Mouse (Mus musculus) lung, postnatal 14 days (tissue): ENCODE data around the gene Scd2.
"Not testable (repeated sequence)": the region's sequence is repeated elsewhere in the genome, so short reads cannot be mapped to it uniquely, and the experiment has no call there.

Source experiments
- DNase-seq: peaks from one replicate; pipeline ENCODE4 v3.0.0; 2021

The Scd2 gene

DNA sequence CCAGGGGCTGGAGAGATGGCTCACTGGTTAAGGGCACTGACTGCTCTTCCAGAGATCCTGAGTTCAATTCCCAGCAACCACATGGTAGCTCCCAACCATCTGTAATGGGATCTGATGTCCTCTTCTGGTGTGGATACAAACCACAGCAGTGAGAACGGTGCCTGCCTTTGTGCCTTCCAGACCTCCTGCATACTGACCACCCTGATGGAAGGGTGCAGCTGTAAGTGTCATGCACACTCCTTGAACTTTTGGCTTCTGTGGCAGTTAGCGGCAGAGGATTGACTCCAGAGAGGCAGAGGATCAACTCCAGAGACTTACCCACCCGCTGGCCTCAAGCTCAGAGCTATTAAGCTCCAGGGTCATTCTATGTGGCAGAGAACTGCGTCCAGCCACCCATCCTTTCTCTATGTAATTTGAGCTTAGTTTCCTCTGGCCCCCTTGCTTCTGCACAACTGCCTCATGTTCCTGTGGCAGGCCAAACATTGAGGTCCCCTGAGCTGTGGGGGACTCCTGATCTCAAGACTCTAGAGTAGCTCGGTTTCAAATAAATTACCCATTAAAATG, 23.4 kb downstream of the Scd2 start:
- DNase-seq, result no peak

- no peak for DNase-seq
These were observed 23.9 kb downstream of the Scd2 start for GRCm38 (mm10) chr19:44317391-44317790.

DNA sequence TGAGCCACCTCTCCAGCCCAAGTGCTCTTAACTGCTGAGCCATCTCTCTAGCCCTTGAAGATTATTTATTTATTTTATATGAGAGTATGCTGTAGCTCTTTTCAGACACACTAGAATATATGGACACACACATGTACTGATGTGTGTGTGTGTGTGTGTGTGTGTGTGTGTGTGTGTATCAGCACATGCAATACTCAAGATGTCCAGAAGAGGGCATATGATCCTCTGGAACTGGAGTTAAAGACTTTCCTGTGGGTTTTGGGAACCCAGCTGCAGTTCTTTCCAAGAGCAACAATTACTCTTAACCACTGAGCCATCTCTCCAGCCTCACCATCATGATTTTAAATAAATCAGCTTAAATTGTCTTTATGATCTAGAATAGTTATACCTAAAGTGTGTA, 25.1 kb downstream of the Scd2 start:
- DNase-seq, result no peak

GRCm38 (mm10) chr19:44320316-44320715, 26.8 kb downstream of the Scd2 start:
- no peak for DNase-seq

DNA sequence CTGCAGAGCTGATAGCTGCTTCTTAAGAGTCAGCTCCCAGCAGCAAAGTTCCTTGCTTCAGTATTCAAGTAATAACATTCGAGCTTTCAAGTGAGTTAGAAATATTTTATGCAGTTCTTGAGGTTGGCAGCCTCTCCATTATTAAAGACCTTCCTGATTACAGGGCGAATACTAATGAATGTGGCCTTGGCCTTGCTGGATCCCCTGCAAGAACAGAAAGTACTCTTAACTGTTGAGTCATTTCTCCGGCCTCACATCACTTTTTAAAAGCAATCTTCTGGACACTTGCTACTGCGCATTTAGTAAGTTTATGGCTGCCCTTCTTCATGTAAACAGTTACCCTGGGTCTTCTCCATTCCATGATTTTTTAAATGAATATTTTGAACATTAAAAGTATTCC, 27.7 kb downstream of the Scd2 start:
- no peak for DNase-seq

DNA sequence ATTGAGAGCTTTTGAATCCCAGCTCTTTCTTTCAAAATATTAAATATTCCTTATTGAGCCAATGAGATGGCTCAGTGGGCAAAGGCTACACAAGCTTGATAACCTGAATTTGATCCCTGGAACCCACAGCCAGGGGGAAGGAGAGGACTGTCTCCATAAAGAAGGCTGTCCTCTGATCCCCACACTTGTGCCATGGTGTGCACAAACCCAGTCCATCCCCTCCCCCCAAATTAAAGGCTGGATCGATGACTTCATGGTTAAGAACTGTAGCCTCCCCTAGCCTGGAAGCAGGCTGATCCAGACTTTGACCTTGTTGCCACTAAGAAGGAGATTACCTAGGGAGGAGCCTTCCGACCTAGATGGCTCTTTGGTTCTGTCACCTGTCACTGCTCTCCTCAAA, 28.2 kb downstream of the Scd2 start:
- no peak for DNase-seq

DNA sequence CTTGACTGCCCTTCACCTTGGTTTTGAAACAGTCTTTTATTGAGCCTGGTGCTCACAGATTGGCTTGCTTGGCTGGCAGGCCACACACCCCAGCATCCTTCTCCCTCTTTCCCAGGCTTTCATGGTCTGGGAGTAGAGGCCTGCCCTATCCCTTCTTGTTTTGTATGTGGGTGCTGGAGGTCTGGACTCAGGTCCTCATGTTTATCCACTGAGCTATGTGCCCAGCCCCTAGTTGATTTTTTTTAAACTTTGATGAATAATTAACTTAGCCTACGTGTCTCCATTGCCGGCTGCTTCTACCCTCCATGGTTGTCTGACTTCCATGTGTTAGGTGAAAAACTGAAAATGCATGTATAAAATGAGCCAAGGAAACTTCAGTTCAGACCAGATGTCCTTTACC, 36.1 kb downstream of the Scd2 start:
- DNase-seq, result no peak

DNA sequence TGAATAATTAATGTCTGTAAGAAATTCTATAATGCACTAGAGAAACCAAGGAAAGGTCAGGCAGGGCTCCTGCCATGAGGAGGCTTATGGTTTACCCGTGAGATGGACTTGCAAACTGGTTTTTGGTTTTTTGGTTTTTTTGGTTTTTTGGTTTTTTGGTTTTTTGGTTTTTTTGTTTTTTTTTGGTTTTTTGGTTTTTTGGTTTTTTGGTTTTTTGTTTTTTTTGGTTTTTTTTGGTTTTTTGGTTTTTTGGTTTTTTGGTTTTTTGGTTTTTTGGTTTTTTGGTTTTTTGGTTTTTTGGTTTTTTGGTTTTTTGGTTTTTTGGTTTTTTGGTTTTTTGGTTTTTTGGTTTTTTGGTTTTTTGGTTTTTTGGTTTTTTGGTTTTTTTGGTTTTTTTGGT, 37.7 kb downstream of the Scd2 start:
- not testable (repeated sequence) for DNase-seq

GRCm38 (mm10) chr19:44331911-44332310, 38.4 kb downstream of the Scd2 start:
- DNase-seq, result no peak

DNA sequence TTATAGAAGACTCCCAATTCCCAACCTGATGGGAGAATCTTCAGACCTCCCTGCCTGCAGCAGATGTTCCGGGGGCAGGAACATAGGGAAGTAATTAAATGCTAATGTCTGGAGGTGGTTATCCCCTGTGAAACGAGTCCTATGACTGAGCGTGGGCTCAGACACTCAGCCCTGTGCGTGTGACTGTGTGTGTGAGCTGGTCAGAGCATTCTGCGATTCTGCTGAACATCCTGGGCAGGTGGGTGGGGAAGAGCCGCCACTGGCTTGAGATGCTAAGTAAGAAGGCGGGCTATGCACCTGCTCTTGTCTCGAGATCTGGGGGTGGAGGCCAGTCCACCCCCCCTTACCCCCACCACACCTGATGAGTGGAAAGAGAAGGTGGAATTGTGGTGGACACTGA, 38.9 kb downstream of the Scd2 start:
- no peak for DNase-seq

DNA sequence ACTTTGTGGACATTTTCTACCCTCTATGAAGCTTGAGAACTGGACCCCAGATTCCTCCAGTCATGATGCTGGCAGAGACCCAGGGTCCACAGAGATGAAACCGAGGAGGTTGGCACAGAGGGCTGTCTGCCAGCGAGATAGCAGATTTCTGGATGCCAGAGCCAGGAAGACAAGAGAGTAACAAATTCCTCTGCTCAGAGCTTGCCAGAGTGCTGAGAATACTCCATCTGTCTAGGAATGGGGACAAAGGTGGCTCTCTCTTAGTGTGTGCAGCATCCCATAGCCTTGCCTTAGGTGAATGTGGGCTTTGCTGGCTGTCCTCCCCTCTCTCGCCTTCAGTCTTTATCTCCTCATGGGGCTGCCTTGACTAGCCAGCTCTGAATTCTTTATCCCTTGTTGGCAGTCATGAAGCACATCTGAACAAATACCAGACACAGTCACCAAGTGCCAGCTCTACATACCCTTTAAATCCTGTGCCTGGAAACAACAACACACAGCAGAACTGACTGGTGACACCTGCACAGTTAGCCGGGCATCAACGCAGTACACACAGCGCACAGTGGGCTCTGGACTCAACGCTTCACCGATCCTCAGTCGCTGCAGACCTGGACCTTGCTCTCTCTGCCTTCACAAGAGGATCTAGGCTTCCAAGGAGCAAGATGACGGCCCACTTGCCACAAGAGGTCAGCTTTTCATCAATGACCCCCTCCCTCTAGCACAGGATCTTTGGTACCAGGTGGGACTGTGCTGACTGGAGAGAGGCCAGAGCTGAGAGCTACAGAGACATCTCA, 39.6 kb downstream of the Scd2 start, which contains the start of gene Scd4:
Scd4 (plus strand) TSS at position 260 of the 791 bp plus-strand sequence.
- DNase-seq, result no peak

DNA sequence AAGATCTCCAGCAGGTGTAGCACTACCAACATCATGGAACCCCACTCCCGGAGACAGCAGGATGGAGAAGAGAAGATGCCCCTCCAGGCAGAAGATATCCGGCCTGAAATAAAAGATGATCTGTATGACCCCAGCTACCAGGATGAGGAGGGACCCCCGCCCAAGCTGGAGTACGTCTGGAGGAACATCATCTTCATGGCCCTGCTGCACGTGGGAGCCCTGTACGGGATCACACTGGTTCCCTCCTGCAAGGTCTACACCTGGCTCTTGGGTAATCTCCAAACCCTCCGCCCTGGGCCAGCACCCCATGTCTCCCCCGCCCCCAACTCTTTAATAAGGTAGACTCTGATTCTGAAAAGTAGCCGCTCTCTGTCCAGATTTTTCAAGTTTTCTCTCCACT, 40.5 kb downstream of the Scd2 start:
- no peak for DNase-seq

DNA sequence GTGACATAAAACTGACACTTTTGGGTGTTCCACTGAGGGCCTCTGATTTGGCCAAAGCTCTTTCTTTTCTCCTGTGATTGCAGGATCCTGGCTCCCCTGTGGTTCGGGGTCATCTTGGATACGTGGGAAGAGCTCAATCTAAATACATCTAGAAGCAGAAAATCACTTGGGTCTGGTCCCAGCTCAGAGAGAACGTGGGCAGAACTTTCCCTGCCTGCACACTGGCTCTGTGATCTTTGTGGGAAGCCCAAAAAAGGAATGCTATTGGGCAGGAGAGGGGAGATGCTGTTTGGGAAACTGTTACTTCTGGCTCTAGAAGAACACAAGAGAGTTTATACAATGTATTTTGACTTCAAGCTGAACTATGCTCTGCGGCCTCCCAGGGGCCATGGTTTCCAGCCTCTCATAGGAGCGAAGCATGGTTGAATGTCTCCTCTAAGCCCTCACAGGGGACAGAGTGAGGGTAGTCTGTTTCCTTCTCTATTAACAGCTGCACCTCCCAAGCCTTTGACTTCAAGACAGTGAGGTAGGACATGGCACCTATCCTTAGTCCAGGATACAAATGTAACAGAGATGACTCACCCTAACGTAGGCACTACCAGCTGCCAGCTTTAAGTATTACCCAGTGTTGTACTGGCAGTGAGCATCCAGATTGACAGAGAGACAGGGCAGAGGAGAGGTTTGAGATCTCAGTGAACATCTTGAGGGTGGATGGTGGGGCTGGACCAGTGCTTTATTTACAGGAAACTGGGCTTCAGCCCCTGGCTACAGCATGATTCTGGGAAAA, 42.6 kb downstream of the Scd2 start:
- no peak for DNase-seq

DNA sequence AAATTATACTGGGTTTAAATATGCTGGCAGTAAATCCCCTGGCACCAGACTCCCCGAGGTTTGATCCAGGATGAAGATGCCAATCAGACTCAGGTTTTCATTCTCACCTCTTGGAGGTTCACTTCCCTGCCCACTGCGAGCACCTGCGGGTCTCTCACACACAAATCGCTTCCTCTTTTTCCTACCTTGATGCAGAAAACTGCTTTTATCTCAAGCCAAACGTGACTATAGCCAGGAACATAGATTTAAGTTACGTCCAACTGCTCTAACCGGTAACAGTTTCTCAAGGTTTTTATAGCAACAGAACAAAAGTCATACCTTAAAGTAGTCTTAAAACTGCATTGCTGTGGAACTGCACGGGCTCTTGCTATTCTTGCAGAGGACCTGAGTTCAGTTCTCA, 56.2 kb downstream of the Scd2 start:
- no peak for DNase-seq

- no peak for DNase-seq
These were observed 58.3 kb downstream of the Scd2 start for GRCm38 (mm10) chr19:44351756-44352155.
